ENCODE assay signal across 10 mouse cellular contexts in genomic region chr11:79188176-79188575, GRCm38 (mm10). TPM values are rescaled to one million over a fixed set of nuclear protein-coding genes. Genes with fewer than 3 reads are reported as not detected.
DNase-seq lines count a peak whose midpoint lies in the region; ATAC-seq lines count a peak whose summit lies in the region.
"Had no signal": no experiment of that assay in that cellular context is flagged by ENCODE, and none has a peak within 500 bp of the region (broad histone marks: within the 10 kb centered on the region; RNA-seq: fewer than 3 reads in every experiment).

No protein-coding gene starts in this region.

- no peaks in the 10 kb centered on the region for H3K36me3 ChIP-seq in limb, embryonic 13.5 days
- H3K36me3 ChIP-seq in limb, embryonic 10.5 days = no peaks in the 10 kb centered on the region
- H3K36me3 ChIP-seq in heart, embryonic 12.5 days = no peaks in the 10 kb centered on the region
- H3K36me3 ChIP-seq: hindbrain, embryonic 15.5 days; neural tube, embryonic 12.5 days had no signal

- 68% methylated on average over 6 of the region's 6 CpGs for WGBS in limb, embryonic 13.5 days
- 91% methylated on average over 6 of the region's 6 CpGs for WGBS in limb, embryonic 10.5 days
- WGBS in heart, embryonic 12.5 days = 59% methylated on average over 6 of the region's 6 CpGs

- H3K27ac ChIP-seq in limb, embryonic 13.5 days = peak overlapping the region; percentile 52; the same call in 1 of the 2 replicates
- H3K27ac ChIP-seq in limb, embryonic 10.5 days = no peak overlapping the region
- H3K27ac ChIP-seq in heart, embryonic 12.5 days (ENCODE audit: poor library complexity, severe bottlenecking) = 0 out of 2 replicates have a peak overlapping the region, but pooled peaks have one; percentile 24
- H3K27ac ChIP-seq: hindbrain, embryonic 15.5 days; neural tube, embryonic 12.5 days had no signal

- no peak overlapping the region for H3K9ac ChIP-seq in limb, embryonic 13.5 days
- H3K9ac ChIP-seq in heart, embryonic 12.5 days = no peak overlapping the region
- H3K9ac ChIP-seq: hindbrain, embryonic 15.5 days; neural tube, embryonic 12.5 days had no signal

- no peaks in the 10 kb centered on the region for H3K9me3 ChIP-seq in limb, embryonic 13.5 days
- H3K9me3 ChIP-seq in limb, embryonic 10.5 days (replicated peaks) = no peaks in the 10 kb centered on the region
- H3K9me3 ChIP-seq in heart, embryonic 12.5 days (replicated peaks) = no peaks in the 10 kb centered on the region
- H3K9me3 ChIP-seq: hindbrain, embryonic 15.5 days; neural tube, embryonic 12.5 days had no signal

- H3K4me1 ChIP-seq in limb, embryonic 13.5 days = peaks cover 17% of the 10 kb centered on the region; the same call in 1 of the 2 replicates
- H3K4me1 ChIP-seq in limb, embryonic 10.5 days = no peaks in the 10 kb centered on the region
- peaks cover 30% of the 10 kb centered on the region for H3K4me1 ChIP-seq in heart, embryonic 12.5 days (replicated peaks)
- H3K4me1 ChIP-seq: neural tube, embryonic 12.5 days had no signal

- ATAC-seq in limb, embryonic 13.5 days (ENCODE audit: low FRiP score, low read depth) = no peak
- 0 out of 2 replicates have a peak, but pooled peaks have one; percentile 15 for ATAC-seq in heart, embryonic 12.5 days (ENCODE audit: insufficient number of reproducible peaks, low FRiP score)
- no peak for ATAC-seq in inflammation-experienced regulatory T-cells, adult 6 months

- H3K4me3 ChIP-seq in limb, embryonic 13.5 days = no peak overlapping the region
- H3K4me3 ChIP-seq in limb, embryonic 10.5 days = no peak overlapping the region
- no peak overlapping the region for H3K4me3 ChIP-seq in heart, embryonic 12.5 days
- H3K4me3 ChIP-seq: hindbrain, embryonic 15.5 days; neural tube, embryonic 12.5 days had no signal

- no peaks in the 10 kb centered on the region for H3K27me3 ChIP-seq in limb, embryonic 13.5 days
- H3K27me3 ChIP-seq in limb, embryonic 10.5 days (ENCODE audit: low read depth, poor library complexity, severe bottlenecking) = no peaks in the 10 kb centered on the region
- H3K27me3 ChIP-seq in heart, embryonic 12.5 days (replicated peaks) = no peaks in the 10 kb centered on the region
- H3K27me3 ChIP-seq: hindbrain, embryonic 15.5 days; neural tube, embryonic 12.5 days had no signal

- no peak for DNase-seq in limb, embryonic 10.5 days (ENCODE audit: low spot score)
- DNase-seq in cerebellum, adult 9-11 months = peak; percentile 58
- peak; percentile 45 to 55 for DNase-seq in left cerebral cortex, adult 18-20 months (ENCODE audit: low spot score in 2 of 2)
- DNase-seq in right cerebral cortex, adult 2 months (ENCODE audit: low spot score in 2 of 2) = peak; percentile 35 to 39
- no peak for DNase-seq in spleen, postnatal 14 days (ENCODE audit: low spot score in 2 of 2)

- H3K4me2 ChIP-seq in limb, embryonic 13.5 days (replicated peaks) = no peak overlapping the region
- H3K4me2 ChIP-seq in heart, embryonic 12.5 days = no peak overlapping the region
- H3K4me2 ChIP-seq: hindbrain, embryonic 15.5 days; neural tube, embryonic 12.5 days had no signal

RNA-seq across cellular contexts. Expression of gene Ksr1, which starts 42.0 kb away (rescaled TPM):
- 3.7 and 4.2 TPM in 2 replicates for polyA plus RNA-seq in limb, embryonic 13.5 days (2015; fragmentation: Nextera tagmentation; extraction: Ambion mirVana)
- polyA plus RNA-seq in limb, embryonic 10.5 days (2016; fragmentation: Nextera tagmentation; extraction: Ambion mirVana) = 1.0 and 1.3 TPM in 2 replicates
- 3.3 and 3.5 TPM in 2 replicates for polyA plus RNA-seq in heart, embryonic 12.5 days (2016; fragmentation: Nextera tagmentation; extraction: Ambion mirVana)
- 10 to 100 TPM; 49.8 to 50.3 TPM for total RNA-seq in left cerebral cortex, adult 18-20 months (2021)
- polyA plus RNA-seq in inflammation-experienced regulatory T-cells, adult 6 months (2017; shearing (Covaris generic)) = 1 to 10 TPM; 3.6 to 4.6 (median 3.9) TPM

Comparison
In these comparisons a context has a peak if more than half of its experiments do, and no peak if none do; other contexts are left out.
1. DNase-seq: peak in cerebellum, adult 9-11 months (single experiment), left cerebral cortex, adult 18-20 months (2 of 2) and right cerebral cortex, adult 2 months (2 of 2); none in limb, embryonic 10.5 days (single experiment) and spleen, postnatal 14 days (0 of 2).